Comparison of ENCODE assay signal across 7 mouse cellular contexts in the genomic region with DNA sequence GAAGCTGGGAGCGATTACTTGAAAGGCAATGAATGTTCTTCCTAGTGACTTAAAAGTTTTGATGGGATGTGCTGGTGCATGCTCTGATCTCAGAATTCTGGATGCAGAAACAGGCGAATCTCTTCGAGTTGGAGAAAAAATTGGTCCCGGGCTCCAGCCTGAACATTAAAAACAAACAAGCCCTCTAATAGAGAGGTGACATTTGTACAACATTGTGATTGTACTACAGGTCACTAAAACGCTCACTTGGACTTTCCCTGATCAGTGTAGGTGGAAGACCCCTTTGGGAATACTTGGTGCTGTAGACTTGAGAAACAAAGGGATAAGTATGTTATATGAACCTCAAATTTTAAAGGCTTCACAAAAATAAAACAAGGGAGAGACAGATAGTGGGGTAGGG. TPM values are rescaled to one million over a fixed set of nuclear protein-coding genes. Genes with fewer than 3 reads are reported as not detected.
DNase-seq lines count a peak whose midpoint lies in the region; ATAC-seq lines count a peak whose summit lies in the region.

No protein-coding gene starts in this region.

- H3K27ac ChIP-seq in lung, embryonic 16.5 days (ENCODE audit: low read length), result peak overlapping the region; percentile 99
- peak overlapping the region; percentile 94 for H3K27ac ChIP-seq in forebrain, embryonic 11.5 days (ENCODE audit: low read depth, low read length)
- H3K27ac ChIP-seq in limb, embryonic 11.5 days (replicated peaks; ENCODE audit: low read depth, low read length), result peak overlapping the region; percentile 89
- H3K27ac ChIP-seq in neural tube, embryonic 15.5 days (replicated peaks), result peak overlapping the region; percentile 97

- H3K4me2 ChIP-seq in lung, embryonic 16.5 days (ENCODE audit: low read depth, low read length), result peak overlapping the region; percentile 87
- peak overlapping the region; percentile 85 for H3K4me2 ChIP-seq in forebrain, embryonic 11.5 days (ENCODE audit: low read depth, low read length, severe bottlenecking)
- H3K4me2 ChIP-seq in limb, embryonic 11.5 days (ENCODE audit: low read depth, severe bottlenecking), result peak overlapping the region; percentile 75
- peak overlapping the region; percentile 68 for H3K4me2 ChIP-seq in neural tube, embryonic 15.5 days

- no peaks in the 10 kb centered on the region for H3K27me3 ChIP-seq in lung, embryonic 16.5 days (ENCODE audit: control insufficient read depth, insufficient read depth, low read depth, low read length)
- H3K27me3 ChIP-seq in forebrain, embryonic 11.5 days (ENCODE audit: control insufficient read depth, insufficient read depth, low read length), result no peaks in the 10 kb centered on the region
- no peaks in the 10 kb centered on the region for H3K27me3 ChIP-seq in limb, embryonic 11.5 days (ENCODE audit: control insufficient read depth, insufficient read depth, low read length)
- no peaks in the 10 kb centered on the region for H3K27me3 ChIP-seq in neural tube, embryonic 15.5 days (replicated peaks)

- no peak for DNase-seq in lung, adult 18-20 months
- no peak for DNase-seq in forebrain, embryonic 11.5 days (ENCODE audit: low spot score)
- no peak for DNase-seq in limb, embryonic 11.5 days (ENCODE audit: low spot score)
- no peak for DNase-seq in urinary bladder, postnatal 25 days (ENCODE audit: low spot score)
- DNase-seq in natural killer cell, adult 2 months (ENCODE audit: low spot score in 2 of 2), result no peak

- no peaks in the 10 kb centered on the region for H3K36me3 ChIP-seq in lung, embryonic 16.5 days (ENCODE audit: control insufficient read depth, insufficient read depth, low read length)
- peaks cover under 1% of the 10 kb centered on the region; the same call in 1 of the 2 replicates for H3K36me3 ChIP-seq in forebrain, embryonic 11.5 days (ENCODE audit: control insufficient read depth, insufficient read depth, low read length)
- peaks cover 6% of the 10 kb centered on the region; the same call in 1 of the 2 replicates for H3K36me3 ChIP-seq in limb, embryonic 11.5 days (ENCODE audit: control insufficient read depth, insufficient read depth, low read length)
- H3K36me3 ChIP-seq in neural tube, embryonic 15.5 days, result peaks cover 9% of the 10 kb centered on the region

- 18% methylated on average over 5 of the region's 5 CpGs for WGBS in lung, embryonic 16.5 days
- WGBS in forebrain, embryonic 11.5 days, result 35% methylated on average over 5 of the region's 5 CpGs
- WGBS in limb, embryonic 11.5 days, result 35% methylated on average over 5 of the region's 5 CpGs
- WGBS in neural tube, embryonic 15.5 days, result 26% methylated on average over 5 of the region's 5 CpGs

- peaks cover 13% of the 10 kb centered on the region for H3K4me1 ChIP-seq in lung, embryonic 16.5 days (replicated peaks; ENCODE audit: control insufficient read depth, insufficient read depth, low read length)
- H3K4me1 ChIP-seq in forebrain, embryonic 11.5 days (replicated peaks; ENCODE audit: control insufficient read depth, insufficient read depth, low read length), result peaks cover 3% of the 10 kb centered on the region; the same call in 1 of the 2 replicates
- peaks cover 6% of the 10 kb centered on the region for H3K4me1 ChIP-seq in limb, embryonic 11.5 days (ENCODE audit: control insufficient read depth, insufficient read depth, low read length)
- peaks cover 25% of the 10 kb centered on the region for H3K4me1 ChIP-seq in neural tube, embryonic 15.5 days

- H3K9me3 ChIP-seq in lung, embryonic 16.5 days (ENCODE audit: control insufficient read depth, low read length), result no peaks in the 10 kb centered on the region
- H3K9me3 ChIP-seq in forebrain, embryonic 11.5 days (ENCODE audit: control insufficient read depth, low read length), result no peaks in the 10 kb centered on the region
- H3K9me3 ChIP-seq in limb, embryonic 11.5 days (ENCODE audit: control insufficient read depth, low read length), result no peaks in the 10 kb centered on the region
- no peaks in the 10 kb centered on the region for H3K9me3 ChIP-seq in neural tube, embryonic 15.5 days (replicated peaks)

- peak overlapping the region; percentile 83 for H3K9ac ChIP-seq in lung, embryonic 16.5 days (ENCODE audit: low read length)
- H3K9ac ChIP-seq in forebrain, embryonic 11.5 days (ENCODE audit: low read length), result peak overlapping the region; percentile 69
- peak overlapping the region; percentile 41 for H3K9ac ChIP-seq in limb, embryonic 11.5 days (ENCODE audit: low read length)
- H3K9ac ChIP-seq in neural tube, embryonic 15.5 days (replicated peaks), result peak overlapping the region; percentile 84

- ATAC-seq in lung, embryonic 16.5 days (ENCODE audit: low read depth), result no peak
- ATAC-seq in forebrain, embryonic 11.5 days (replicated peaks; ENCODE audit: low FRiP score), result no peak
- ATAC-seq in limb, embryonic 11.5 days (ENCODE audit: insufficient number of reproducible peaks, low FRiP score, low TSS enrichment, low read depth), result no peak
- no peak for ATAC-seq in neural tube, embryonic 15.5 days (ENCODE audit: low FRiP score)

- peak overlapping the region; percentile 67 for H3K4me3 ChIP-seq in lung, embryonic 16.5 days (ENCODE audit: low read length)
- H3K4me3 ChIP-seq in forebrain, embryonic 11.5 days (ENCODE audit: low read depth, low read length), result peak overlapping the region; percentile 82
- peak overlapping the region; percentile 58 for H3K4me3 ChIP-seq in limb, embryonic 11.5 days (ENCODE audit: low read depth, low read length)
- peak overlapping the region; percentile 57 for H3K4me3 ChIP-seq in neural tube, embryonic 15.5 days (replicated peaks)

RNA-seq across cellular contexts. Expression of a gene that starts 1.8 kb away (rescaled TPM):
- 20.9 and 21.2 TPM in 2 replicates for polyA plus RNA-seq in lung, embryonic 16.5 days (2015; fragmentation: Nextera tagmentation; extraction: Ambion mirVana)
- 34.5 and 37.3 TPM in 2 replicates for polyA plus RNA-seq in forebrain, embryonic 11.5 days (2014; fragmentation: Nextera tagmentation; extraction: Ambion mirVana)
- 33.0 and 35.7 TPM in 2 replicates for polyA plus RNA-seq in limb, embryonic 11.5 days (2014; fragmentation: Nextera tagmentation; extraction: Ambion mirVana)
- polyA plus RNA-seq in neural tube, embryonic 15.5 days (2015; fragmentation: Nextera tagmentation; extraction: Ambion mirVana), result 18.9 and 21.1 TPM in 2 replicates

RNA-seq across cellular contexts. Expression of a gene that starts 18.9 kb away (rescaled TPM):
- polyA plus RNA-seq in lung, embryonic 16.5 days (2015; fragmentation: Nextera tagmentation; extraction: Ambion mirVana), result 79.8 and 84.4 TPM in 2 replicates
- polyA plus RNA-seq in forebrain, embryonic 11.5 days (2014; fragmentation: Nextera tagmentation; extraction: Ambion mirVana), result 49.8 and 52.2 TPM in 2 replicates
- polyA plus RNA-seq in limb, embryonic 11.5 days (2014; fragmentation: Nextera tagmentation; extraction: Ambion mirVana), result 49.3 and 50.9 TPM in 2 replicates
- polyA plus RNA-seq in neural tube, embryonic 15.5 days (2015; fragmentation: Nextera tagmentation; extraction: Ambion mirVana), result 69.9 and 71.2 TPM in 2 replicates

RNA-seq across cellular contexts. Expression of a gene that starts 20.9 kb away (rescaled TPM):
- polyA plus RNA-seq in lung, embryonic 16.5 days (2015; fragmentation: Nextera tagmentation; extraction: Ambion mirVana), result 446 TPM in 2 replicates
- 339 and 356 TPM in 2 replicates for polyA plus RNA-seq in forebrain, embryonic 11.5 days (2014; fragmentation: Nextera tagmentation; extraction: Ambion mirVana)
- 384 and 395 TPM in 2 replicates for polyA plus RNA-seq in limb, embryonic 11.5 days (2014; fragmentation: Nextera tagmentation; extraction: Ambion mirVana)
- 244 and 282 TPM in 2 replicates for polyA plus RNA-seq in neural tube, embryonic 15.5 days (2015; fragmentation: Nextera tagmentation; extraction: Ambion mirVana)

RNA-seq across cellular contexts. Expression of a gene that starts 26.5 kb away (rescaled TPM):
- 212 and 225 TPM in 2 replicates for polyA plus RNA-seq in lung, embryonic 16.5 days (2015; fragmentation: Nextera tagmentation; extraction: Ambion mirVana)
- polyA plus RNA-seq in forebrain, embryonic 11.5 days (2014; fragmentation: Nextera tagmentation; extraction: Ambion mirVana), result 44.6 and 44.7 TPM in 2 replicates
- polyA plus RNA-seq in limb, embryonic 11.5 days (2014; fragmentation: Nextera tagmentation; extraction: Ambion mirVana), result 117 and 122 TPM in 2 replicates
- 24.5 and 52.1 TPM in 2 replicates for polyA plus RNA-seq in neural tube, embryonic 15.5 days (2015; fragmentation: Nextera tagmentation; extraction: Ambion mirVana)

RNA-seq across cellular contexts. Expression of a gene that starts 34.5 kb away (rescaled TPM):
- polyA plus RNA-seq in lung, embryonic 16.5 days (2015; fragmentation: Nextera tagmentation; extraction: Ambion mirVana), result 13.2 and 15.0 TPM in 2 replicates
- 6.9 and 7.1 TPM in 2 replicates for polyA plus RNA-seq in forebrain, embryonic 11.5 days (2014; fragmentation: Nextera tagmentation; extraction: Ambion mirVana)
- 5.4 and 7.9 TPM in 2 replicates for polyA plus RNA-seq in limb, embryonic 11.5 days (2014; fragmentation: Nextera tagmentation; extraction: Ambion mirVana)
- 12.7 and 17.0 TPM in 2 replicates for polyA plus RNA-seq in neural tube, embryonic 15.5 days (2015; fragmentation: Nextera tagmentation; extraction: Ambion mirVana)
